Mouse (Mus musculus) T-helper 2 cell (primary cell): Measurements from ENCODE around the gene Cacng1.

Experiments
- in situ Hi-C: fragments of 300-600 bp; cut with MboI, MseI; formaldehyde crosslinking; loops from one replicate; pipeline ENCODE4 v1.15.1; 2025; ENCODE audit warnings: high pct_unique_total_duplicates

Cacng1 gene

DNA sequence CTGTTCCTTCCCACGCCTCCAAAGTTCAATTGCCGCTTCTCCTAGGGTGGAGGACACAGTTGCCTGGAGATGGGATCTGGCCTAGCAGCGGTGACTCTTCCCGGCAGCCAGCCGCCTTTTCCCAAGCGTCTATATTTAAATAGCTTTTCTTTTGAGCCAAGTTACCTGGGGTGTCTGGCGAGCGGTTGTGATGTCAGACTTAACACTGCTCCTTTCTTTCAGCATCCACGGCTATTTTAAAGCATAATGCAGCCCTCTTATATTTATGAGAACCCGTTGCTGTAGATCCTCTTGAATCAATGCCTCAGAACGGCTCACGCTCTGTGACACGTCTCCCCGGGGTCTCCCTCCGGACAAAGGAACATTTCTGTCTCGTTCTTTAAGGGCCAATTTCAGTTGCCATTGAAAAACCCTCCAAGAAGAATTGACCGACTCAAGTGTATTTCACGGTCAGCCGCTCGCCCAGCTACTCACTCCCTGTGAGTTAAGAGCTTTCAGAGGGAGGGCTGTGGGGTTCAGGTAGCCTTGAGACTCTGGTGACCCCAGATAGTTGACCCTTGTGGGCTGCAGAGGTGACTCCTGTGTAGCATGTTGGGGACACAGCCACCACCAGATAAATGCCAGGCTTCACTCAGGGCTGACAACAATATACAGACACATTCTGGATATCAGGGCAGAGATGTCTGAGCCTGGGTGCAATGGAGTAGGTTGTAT lies 8.3 kb downstream of the Cacng1 start:
- in situ Hi-C loops = no loop called here

GRCm38 (mm10) chr11:107705476-107706074 lies 10.7 kb downstream of the Cacng1 start:
- in situ Hi-C loops = no loop called here

- in situ Hi-C loops = no loop called here
Observed at GRCm38 (mm10) chr11:107705060-107705459, 11.3 kb downstream of the Cacng1 start.

DNA sequence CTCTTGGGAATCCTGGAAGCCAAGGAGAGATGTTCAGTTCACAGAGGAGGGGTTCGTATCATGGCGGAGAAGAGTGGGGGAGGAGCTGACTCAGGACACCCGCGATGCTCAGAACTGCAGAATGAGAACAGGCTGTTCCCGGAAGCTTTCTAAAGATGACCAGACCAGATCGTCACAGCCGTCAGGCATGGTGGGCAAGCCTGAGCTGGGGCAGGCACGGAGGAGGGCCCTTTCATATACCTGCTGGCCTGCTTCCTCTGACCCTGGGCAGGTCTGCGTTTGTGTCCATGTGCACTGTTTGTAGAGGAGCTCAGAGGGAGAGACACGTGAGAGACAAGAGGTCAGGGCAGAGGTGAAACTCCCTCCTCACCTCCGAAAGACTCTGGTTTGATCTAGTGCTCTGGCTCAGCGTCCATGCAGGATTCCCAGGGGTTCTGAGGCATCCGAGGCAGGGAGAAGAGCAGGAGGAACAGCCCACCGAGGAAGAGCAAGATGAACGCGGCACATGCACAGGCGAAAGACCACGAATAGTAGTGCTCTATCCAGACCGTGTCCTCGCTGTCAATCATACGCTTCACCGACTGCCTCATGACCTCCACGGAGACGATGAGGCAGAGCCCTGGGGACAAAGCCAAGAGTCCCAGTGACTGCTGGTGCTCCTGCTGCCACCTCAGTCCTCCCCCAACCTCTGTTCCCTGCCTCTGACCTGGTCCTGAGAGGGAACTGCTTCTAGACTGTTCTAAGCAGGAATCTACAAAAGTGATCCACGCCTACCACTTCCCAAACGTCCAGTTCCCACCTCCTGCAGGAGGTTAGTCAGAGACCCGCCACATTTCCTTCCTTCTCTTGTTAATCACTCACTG lies 12.8 kb downstream of the Cacng1 start:
- in situ Hi-C loops = no loop called here

DNA sequence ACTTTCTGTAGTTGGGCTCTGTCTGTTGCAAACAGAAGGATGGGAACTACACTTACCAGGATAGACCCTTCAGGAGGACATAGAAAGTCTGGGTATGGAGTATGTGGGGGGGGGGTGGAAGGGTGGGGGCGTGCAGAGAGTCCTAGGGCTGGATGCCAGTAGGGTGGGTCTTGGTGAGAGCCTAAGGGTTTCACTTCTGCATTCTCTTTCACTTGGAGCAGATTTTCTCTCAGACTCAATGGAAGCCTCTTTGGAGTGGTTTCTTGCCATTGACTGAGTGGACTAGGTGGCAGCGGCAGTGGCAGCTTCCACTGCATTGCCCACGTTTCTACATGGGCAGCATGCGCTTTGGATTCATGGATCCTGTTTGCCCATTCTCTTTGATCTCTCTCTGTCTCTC lies 16.4 kb downstream of the Cacng1 start:
- in situ Hi-C loops = no loop called here

- in situ Hi-C loops = no loop called here
Observed at GRCm38 (mm10) chr11:107693338-107693737, 23.0 kb downstream of the Cacng1 start.

GRCm38 (mm10) chr11:107691569-107691968 lies 24.8 kb downstream of the Cacng1 start:
- in situ Hi-C loops = no loop called here

DNA sequence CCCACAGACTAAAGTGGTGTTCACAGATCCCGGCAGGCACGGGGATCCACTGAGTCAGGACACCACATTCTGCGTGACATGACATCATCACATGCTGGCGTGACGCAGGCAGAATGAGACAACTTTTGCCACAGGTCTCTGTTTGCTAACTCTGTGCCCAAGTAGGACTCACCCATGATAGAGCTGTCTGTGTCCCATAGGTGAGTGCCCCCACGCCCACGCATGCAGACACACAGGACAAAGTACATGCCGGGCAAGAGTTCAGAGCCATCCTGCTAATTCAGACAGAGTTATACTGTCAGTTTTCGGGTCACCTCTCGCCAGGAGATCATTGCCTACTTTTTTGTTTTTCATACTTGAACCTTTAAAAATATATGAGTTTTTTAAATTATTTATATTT lies 27.8 kb downstream of the Cacng1 start:
- in situ Hi-C loops = no loop called here

- in situ Hi-C loops = no loop called here
Observed at GRCm38 (mm10) chr11:107686290-107686689, 30.0 kb downstream of the Cacng1 start.

DNA sequence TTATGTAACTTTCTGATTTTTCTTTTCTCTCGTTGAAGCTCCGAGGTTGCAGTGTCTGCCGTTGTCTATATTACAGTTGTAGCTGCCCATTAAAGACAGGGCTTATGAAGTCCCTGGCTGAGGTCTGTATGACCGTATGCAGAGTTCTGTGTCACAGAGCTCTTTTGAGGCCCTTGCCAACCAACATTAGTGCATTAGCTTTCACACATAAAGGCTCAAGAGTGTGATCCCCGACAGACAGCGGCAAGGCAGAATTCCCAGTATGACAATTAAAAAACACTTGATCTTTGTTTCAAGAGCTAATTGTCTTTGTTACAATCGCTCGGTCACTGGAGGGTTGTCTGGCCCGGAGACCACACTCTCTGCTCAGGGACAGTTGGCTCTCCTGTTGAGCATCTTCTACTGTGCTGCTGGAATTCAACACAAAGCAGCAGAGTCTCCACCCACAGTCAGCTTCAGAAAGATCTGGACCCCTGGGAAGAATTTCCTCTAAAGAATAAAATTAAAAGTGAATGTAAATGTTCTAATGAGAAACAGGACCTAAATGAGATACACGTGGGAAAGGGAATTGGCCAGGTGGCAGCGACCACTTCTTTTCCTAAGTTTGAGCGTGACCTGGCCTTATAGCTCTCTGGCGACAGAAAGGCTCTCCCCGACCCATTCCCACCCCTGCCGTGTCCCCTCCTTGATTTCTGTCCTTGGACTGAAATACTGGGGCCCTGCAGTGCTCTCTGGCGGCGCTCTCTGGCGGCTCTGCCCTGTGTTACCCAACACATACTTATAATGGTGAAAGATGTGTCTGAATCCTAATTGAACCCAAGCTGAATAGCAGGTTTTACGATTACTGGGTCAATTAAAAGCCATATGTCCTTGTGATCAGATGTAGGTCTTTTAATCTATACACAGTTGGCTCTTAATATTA lies 32.5 kb downstream of the Cacng1 start:
- in situ Hi-C loops = no loop called here

DNA sequence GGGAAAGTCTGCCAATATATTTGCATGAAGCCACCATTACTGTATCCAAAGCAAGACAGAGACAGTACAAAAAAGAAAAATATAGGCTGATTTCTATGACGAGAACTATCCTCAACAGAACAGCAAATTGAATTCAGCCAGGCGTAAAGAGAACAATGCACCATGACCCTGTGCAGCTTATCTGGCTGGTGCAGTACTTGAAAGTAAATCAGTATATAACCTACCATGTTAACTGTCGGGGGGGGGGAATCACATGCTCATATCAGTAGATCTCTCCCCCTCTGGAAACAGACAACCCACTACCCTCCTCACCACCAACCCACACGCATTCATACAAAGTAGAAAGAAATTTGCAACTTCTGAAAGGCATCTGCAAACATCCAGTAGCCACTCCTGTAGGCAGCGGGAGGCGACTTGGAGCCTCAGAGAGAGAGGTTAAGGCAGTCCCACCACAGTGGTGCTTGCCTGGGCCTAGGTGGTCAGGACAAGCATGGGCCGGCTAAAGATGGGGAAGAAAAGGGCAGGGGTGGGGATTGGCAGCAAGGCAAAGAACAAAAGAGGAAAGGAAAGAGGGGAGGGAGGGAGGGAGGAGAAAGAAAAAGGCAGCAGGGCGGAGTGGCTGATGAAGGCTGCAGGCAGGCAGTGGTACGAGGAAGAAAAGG lies 33.5 kb downstream of the Cacng1 start:
- in situ Hi-C loops = no loop called here

GRCm38 (mm10) chr11:107676207-107676940 lies 39.9 kb downstream of the Cacng1 start:
- in situ Hi-C loops = no loop called here

- in situ Hi-C loops = no loop called here
Observed at GRCm38 (mm10) chr11:107675246-107675645, 41.1 kb downstream of the Cacng1 start.

- in situ Hi-C loops = no loop called here
Observed at GRCm38 (mm10) chr11:107674601-107675000, 41.7 kb downstream of the Cacng1 start.

GRCm38 (mm10) chr11:107674006-107674405 lies 42.3 kb downstream of the Cacng1 start:
- in situ Hi-C loops = no loop called here

GRCm38 (mm10) chr11:107668977-107669376 lies 47.3 kb downstream of the Cacng1 start:
- in situ Hi-C loops = no loop called here

DNA sequence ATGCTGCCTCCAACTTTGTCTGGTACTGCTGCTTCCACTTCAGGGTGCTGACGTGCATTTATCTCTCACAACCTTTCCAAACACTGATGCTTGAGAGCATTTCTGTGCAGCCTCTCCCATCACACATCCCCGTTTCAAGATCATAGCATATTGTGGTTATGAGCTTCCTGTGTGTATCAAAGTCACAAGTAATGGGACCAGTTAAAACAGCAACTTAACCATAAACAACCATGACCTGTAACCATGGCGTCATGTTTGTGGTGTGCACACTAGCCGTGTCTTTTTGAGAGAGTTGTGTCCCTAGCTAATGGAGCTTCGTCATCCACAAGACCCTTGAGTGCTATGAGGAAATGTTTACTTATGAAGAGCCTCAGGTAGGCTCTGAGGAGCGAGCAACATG lies 48.1 kb downstream of the Cacng1 start:
- in situ Hi-C loops = no loop called here

- in situ Hi-C loops = no loop called here
Observed at GRCm38 (mm10) chr11:107667542-107667941, 48.8 kb downstream of the Cacng1 start.

DNA sequence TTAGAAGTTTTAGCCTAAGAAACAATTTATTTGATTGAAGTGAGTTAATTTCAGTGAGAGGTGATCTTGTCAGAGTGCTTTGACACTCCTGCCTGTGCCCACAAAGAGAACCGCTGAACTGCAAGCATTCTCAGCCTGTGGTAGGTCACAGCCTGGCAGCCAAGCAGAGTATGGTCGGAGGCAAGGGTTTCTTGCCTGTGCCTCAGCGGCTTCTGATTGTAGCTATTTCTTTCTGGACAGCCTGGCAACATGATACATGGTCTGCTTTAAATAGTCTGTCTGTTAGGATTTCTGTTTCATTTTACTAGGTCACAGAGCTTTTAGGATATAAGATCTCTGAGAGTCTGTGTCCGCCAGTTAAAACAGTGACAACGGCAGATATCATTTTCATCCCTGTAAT lies 53.7 kb downstream of the Cacng1 start:
- in situ Hi-C loops = no loop called here

DNA sequence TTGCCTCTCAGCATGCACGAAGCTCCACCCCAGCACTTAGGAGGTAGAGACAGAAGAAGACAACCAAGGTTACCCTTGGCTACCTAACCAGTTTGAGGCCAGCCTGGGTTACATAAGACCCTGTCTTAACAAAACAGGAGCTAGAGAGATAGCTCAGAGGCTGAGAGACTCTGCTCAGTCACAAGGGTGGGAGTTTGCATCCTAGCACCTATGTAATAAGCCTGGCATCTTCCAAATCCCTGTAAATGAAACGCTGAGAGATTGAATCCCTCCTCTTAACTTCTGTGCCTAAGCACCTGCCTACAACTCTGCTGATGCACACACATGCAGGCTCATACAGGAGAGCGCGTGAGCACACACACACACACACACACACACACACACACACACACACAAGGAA lies 55.9 kb downstream of the Cacng1 start:
- in situ Hi-C loops = no loop called here
